Mouse (Mus musculus) intestine, embryonic 14.5 days (tissue): ENCODE results near the gene Celf5. TPM values are rescaled to one million over a fixed set of nuclear protein-coding genes. Genes with fewer than 3 reads are reported as not detected.

ENCODE experiments used
- ATAC-seq: fragments of 200-750 bp; cut with Nextera tagmentation; replicated peaks from 2 replicates; pipeline ENCODE4 v1.8.0; 2017; ENCODE audit warnings: low read depth, moderate number of reproducible peaks, moderate TSS enrichment, moderate library complexity; ENCODE audit not compliant: low FRiP score, low TSS enrichment
- DNase-seq: peaks from one replicate; pipeline ENCODE4 v3.0.0-alpha.2; 2018; ENCODE audit warnings: low spot score
- H3K27ac ChIP-seq: fragments of 300-500 bp; sonication (generic); 2 replicates; pipeline ENCODE4 v1.5.1; 2014; ENCODE audit warnings: low read depth, mild to moderate bottlenecking, control low read depth
- H3K27me3 ChIP-seq: fragments of 300-500 bp; sonication (generic); replicated peaks from 2 replicates; pipeline ENCODE4 v1.6.1; 2014; ENCODE audit warnings: low read length, control low read depth; ENCODE audit not compliant: control insufficient read depth, insufficient read depth
- H3K36me3 ChIP-seq: fragments of 300-500 bp; sonication (generic); 2 replicates; pipeline ENCODE4 v1.6.1; 2014; ENCODE audit warnings: low read length, control low read depth; ENCODE audit not compliant: control insufficient read depth, insufficient read depth
- H3K4me1 ChIP-seq: fragments of 300-500 bp; sonication (generic); replicated peaks from 2 replicates; pipeline ENCODE4 v1.6.1; 2014; ENCODE audit warnings: low read length, control low read depth, mixed read lengths; ENCODE audit not compliant: control insufficient read depth, insufficient read depth
- H3K4me2 ChIP-seq: fragments of 300-500 bp; sonication (generic); 2 replicates; pipeline ENCODE4 v1.6.1; 2014; ENCODE audit warnings: low read length
- H3K4me3 ChIP-seq: fragments of 300-500 bp; sonication (generic); 2 replicates; pipeline ENCODE4 v1.5.1; 2014; ENCODE audit warnings: low read depth, low read length, control low read depth, mixed read lengths
- H3K9ac ChIP-seq: fragments of 300-500 bp; sonication (generic); 2 replicates; pipeline ENCODE4 v1.6.1; 2014; ENCODE audit warnings: mild to moderate bottlenecking, low read length
- H3K9me3 ChIP-seq: fragments of 300-500 bp; sonication (generic); 2 replicates; pipeline ENCODE4 v1.6.1; 2016; ENCODE audit warnings: low read length, control low read depth; ENCODE audit not compliant: control insufficient read depth
- WGBS: fragments of 180-500 bp; shearing (Covaris S2); extraction: QIAGEN DNeasy Blood & Tissue Kit; methylation state at CpG from one replicate; pipeline ENCODE4 v1.1.7; 2014; 5-methylcytosine and 5-hydroxymethylcytosine counted together
- polyA plus RNA-seq: library from polyadenylated mRNA; unstranded; fragments of >200 nt; fragmentation: Nextera tagmentation; extraction: Ambion mirVana; gene quantifications from 2 replicates; pipeline ENCODE4 v1.2.1, GENCODE M21; 2014

Celf5 gene
- polyA plus RNA-seq, 1 experiment from 2014 or later: 1.3 TPM

DNA sequence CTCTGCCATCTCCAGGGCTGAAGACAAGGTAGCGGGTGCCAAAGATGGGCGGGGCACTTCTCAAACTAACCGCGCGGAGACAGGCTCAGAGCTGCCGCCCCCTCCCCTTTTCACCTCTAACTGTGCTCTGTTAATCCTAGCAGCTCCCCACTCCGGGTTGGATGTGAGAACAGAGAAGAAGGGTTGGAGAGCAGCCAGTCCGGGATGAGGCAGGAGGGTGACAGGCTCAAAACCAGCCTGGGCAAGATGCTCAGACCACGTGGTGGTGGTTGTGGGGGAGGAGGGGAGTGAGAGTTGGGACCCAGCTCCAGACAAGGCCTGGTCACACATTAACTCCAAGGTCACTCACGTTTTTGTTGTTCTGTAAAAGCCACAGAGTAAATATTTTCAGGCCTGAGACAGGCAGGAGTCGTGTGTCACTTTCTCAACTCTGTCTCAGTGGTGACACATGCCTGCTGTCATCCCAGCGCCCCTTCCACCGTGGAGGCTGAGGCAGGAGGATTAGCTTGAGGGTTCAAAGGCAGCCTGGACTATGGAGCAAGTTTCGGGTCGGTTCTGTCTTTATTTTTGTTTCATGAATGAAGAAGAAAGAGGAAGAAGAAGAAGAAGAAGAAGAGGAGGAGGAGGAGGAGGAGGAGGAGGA is 50.9 kb downstream of the Celf5 start:
- Histone ChIP-seq H3K36me3 (no peaks in the 10 kb centered on the region), H3K27me3 (0 out of 2 replicates have a peak, but pooled peaks cover 3% of the 10 kb centered on the region), H3K9me3 (no peaks in the 10 kb centered on the region), H3K4me3 (peak overlapping the region; percentile 69; the same call in 1 of the 2 replicates), H3K27ac (peak overlapping the region; percentile 82; the same call in 1 of the 2 replicates), H3K4me2 (peak overlapping the region; percentile 88), H3K4me1 (peaks cover 3% of the 10 kb centered on the region; the same call in 1 of the 2 replicates), H3K9ac (no peak overlapping the region)
- peak; percentile 69 for DNase-seq
- ATAC-seq: no peak
- 18% methylated on average over 15 of the region's 15 CpGs for WGBS

- ATAC-seq (no peak; the same call in 1 of the 2 replicates), DNase-seq (peak; percentile 72)
- peak overlapping the region; percentile 88 for H3K4me2 ChIP-seq
- 0 out of 2 replicates have a peak, but pooled peaks cover 3% of the 10 kb centered on the region for H3K27me3 ChIP-seq
- H3K36me3 ChIP-seq: no peaks in the 10 kb centered on the region
- WGBS: 2% methylated on average over 52 of the region's 70 CpGs
- peak overlapping the region; percentile 79 for H3K9ac ChIP-seq
- H3K27ac ChIP-seq: peak overlapping the region; percentile 82
- H3K4me1 ChIP-seq: peaks cover 3% of the 10 kb centered on the region; the same call in 1 of the 2 replicates
- H3K9me3 ChIP-seq: no peaks in the 10 kb centered on the region
- H3K4me3 ChIP-seq: peak overlapping the region; percentile 69
Measured at GRCm38 (mm10) chr10:81430831-81431525, 51.5 kb downstream of the Celf5 start.

GRCm38 (mm10) chr10:81430141-81430830 is 52.2 kb downstream of the Celf5 start:
- ATAC-seq (peak; percentile 18; the same call in 1 of the 2 replicates), DNase-seq (peak; percentile 90)
- H3K36me3 ChIP-seq: no peaks in the 10 kb centered on the region
- peak overlapping the region; percentile 88 for H3K4me2 ChIP-seq
- peaks cover 9% of the 10 kb centered on the region for H3K4me1 ChIP-seq
- peak overlapping the region; percentile 69 for H3K4me3 ChIP-seq
- peak overlapping the region; percentile 79 for H3K9ac ChIP-seq
- H3K27ac ChIP-seq: peak overlapping the region; percentile 82
- WGBS: under 1% methylated on average over 60 of the region's 89 CpGs
- H3K9me3 ChIP-seq: no peaks in the 10 kb centered on the region
- peaks cover 3% of the 10 kb centered on the region; the same call in 1 of the 2 replicates for H3K27me3 ChIP-seq

DNA sequence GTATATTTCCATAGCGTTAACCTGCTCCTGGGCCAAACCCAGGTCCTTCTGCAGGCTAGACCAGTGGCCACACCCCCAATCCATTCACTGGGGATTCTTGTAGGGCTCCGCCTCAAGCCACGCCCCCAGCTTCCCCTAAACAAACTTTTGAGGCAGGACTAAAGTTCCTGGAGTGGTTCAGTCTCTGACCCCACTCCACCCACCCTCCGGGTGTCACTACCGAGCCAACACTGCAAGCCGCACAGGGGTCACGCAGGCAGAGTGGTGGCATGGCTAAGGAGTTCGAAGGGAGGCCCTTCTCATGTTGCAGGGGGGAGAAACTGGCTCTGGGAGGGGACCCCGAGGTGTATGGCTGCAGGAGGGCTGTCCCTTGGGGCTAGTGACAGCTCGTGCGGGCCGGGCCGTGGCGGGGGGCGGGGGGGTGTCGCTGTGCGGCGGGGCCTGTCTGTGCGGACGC is 52.9 kb downstream of the Celf5 start:
- peak overlapping the region; percentile 69 for H3K4me3 ChIP-seq
- under 1% methylated on average over 20 of the region's 20 CpGs for WGBS
- H3K4me2 ChIP-seq: peak overlapping the region; percentile 88
- ATAC-seq: peak; percentile 28
- H3K27ac ChIP-seq: peak overlapping the region; percentile 82
- peak; percentile 89 for DNase-seq
- peaks cover 16% of the 10 kb centered on the region for H3K4me1 ChIP-seq
- no peaks in the 10 kb centered on the region for H3K36me3 ChIP-seq
- H3K27me3 ChIP-seq: peaks cover 3% of the 10 kb centered on the region; the same call in 1 of the 2 replicates
- H3K9ac ChIP-seq: peak overlapping the region; percentile 79
- H3K9me3 ChIP-seq: no peaks in the 10 kb centered on the region

DNA sequence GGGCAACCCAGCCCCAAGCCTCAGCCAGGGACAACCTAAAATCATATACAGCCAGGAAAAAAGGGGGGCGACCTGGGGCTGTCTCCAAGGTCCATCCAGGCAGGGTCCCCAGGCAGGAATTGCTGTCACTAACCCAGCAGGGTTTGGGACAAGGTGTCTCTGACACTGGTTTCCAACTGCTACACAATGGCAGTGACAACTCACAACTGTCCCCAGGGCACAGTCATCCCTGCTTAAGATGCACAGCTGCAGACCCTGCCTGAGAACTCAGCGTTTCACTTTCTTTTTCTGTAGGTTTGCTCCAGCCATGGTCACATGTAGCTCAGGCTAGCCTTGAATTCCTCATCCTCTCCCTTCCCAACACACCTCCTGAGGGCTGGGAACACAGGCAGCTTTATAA is 53.4 kb downstream of the Celf5 start:
- no peak overlapping the region for H3K9ac ChIP-seq
- H3K36me3 ChIP-seq: no peaks in the 10 kb centered on the region
- 25% methylated on average over 2 of the region's 2 CpGs for WGBS
- H3K27ac ChIP-seq: no peak overlapping the region
- DNase-seq: no peak
- H3K4me3 ChIP-seq: no peak overlapping the region
- peaks cover 21% of the 10 kb centered on the region for H3K4me1 ChIP-seq
- H3K9me3 ChIP-seq: no peaks in the 10 kb centered on the region
- H3K4me2 ChIP-seq: no peak overlapping the region
- no peak for ATAC-seq
- peaks cover 3% of the 10 kb centered on the region; the same call in 1 of the 2 replicates for H3K27me3 ChIP-seq

GRCm38 (mm10) chr10:81428507-81428870 is 54.0 kb downstream of the Celf5 start:
- Histone ChIP-seq H3K4me3 (no peak overlapping the region), H3K4me2 (no peak overlapping the region), H3K36me3 (no peaks in the 10 kb centered on the region), H3K4me1 (peaks cover 26% of the 10 kb centered on the region), H3K27ac (no peak overlapping the region), H3K9me3 (no peaks in the 10 kb centered on the region), H3K27me3 (peaks cover 3% of the 10 kb centered on the region; the same call in 1 of the 2 replicates), H3K9ac (no peak overlapping the region)
- WGBS: 90% methylated on average over 7 of the region's 7 CpGs
- DNase-seq: no peak
- ATAC-seq: no peak

DNA sequence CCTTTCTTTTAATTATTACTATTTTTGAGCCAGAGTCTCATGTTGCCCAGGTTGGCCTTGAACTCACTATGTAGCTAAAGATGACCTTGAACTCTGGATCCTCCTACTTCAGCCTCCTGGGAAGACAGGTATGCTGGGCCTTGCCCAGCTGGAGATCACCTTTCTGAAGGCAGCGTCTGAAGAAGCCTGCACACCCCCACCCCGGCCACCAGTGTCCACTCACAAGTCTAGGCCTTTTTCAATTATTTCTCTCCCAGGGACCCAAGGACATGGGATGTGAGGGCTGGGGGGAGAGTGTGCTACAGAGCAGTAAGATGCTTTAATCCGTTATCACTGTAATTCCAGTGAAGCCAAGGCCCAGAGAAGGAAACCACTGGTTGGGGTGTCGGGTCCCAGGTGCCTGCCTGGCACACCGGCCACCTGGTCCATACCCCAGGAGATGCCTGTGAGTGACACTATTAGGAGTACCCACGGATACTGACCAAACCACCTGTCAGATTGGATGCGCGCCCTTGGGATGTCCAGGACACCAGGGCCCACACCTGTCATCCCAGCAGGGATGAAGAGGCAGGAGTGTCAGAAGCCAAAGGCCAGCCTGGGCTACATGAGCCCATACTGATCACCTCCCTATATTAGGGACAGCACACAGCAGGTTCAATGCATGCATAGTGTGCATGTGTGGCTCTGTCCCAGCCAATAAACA is 54.6 kb downstream of the Celf5 start:
- H3K4me3 ChIP-seq: no peak overlapping the region
- peak; percentile 50 for DNase-seq
- no peak overlapping the region for H3K27ac ChIP-seq
- H3K36me3 ChIP-seq: no peaks in the 10 kb centered on the region
- H3K9ac ChIP-seq: no peak overlapping the region
- peaks cover 3% of the 10 kb centered on the region; the same call in 1 of the 2 replicates for H3K27me3 ChIP-seq
- 75% methylated on average over 8 of the region's 8 CpGs for WGBS
- peaks cover 23% of the 10 kb centered on the region for H3K4me1 ChIP-seq
- no peak overlapping the region for H3K4me2 ChIP-seq
- no peaks in the 10 kb centered on the region for H3K9me3 ChIP-seq
- no peak for ATAC-seq

GRCm38 (mm10) chr10:81427327-81427726 is 55.2 kb downstream of the Celf5 start:
- H3K36me3 ChIP-seq: no peaks in the 10 kb centered on the region
- H3K9me3 ChIP-seq: no peaks in the 10 kb centered on the region
- peak overlapping the region; percentile 58 for H3K4me3 ChIP-seq
- H3K27me3 ChIP-seq: peaks cover 3% of the 10 kb centered on the region; the same call in 1 of the 2 replicates
- H3K27ac ChIP-seq: no peak overlapping the region
- peak overlapping the region; percentile 65; the same call in 1 of the 2 replicates for H3K9ac ChIP-seq
- H3K4me2 ChIP-seq: peak overlapping the region; percentile 75
- 26% methylated on average over 3 of the region's 3 CpGs for WGBS
- DNase-seq (no peak), ATAC-seq (no peak)
- H3K4me1 ChIP-seq: peaks cover 23% of the 10 kb centered on the region
